Mouse (Mus musculus): ENCODE measurements around the gene Cdk5rap3. TPM values are rescaled to one million over a fixed set of nuclear protein-coding genes. Genes with fewer than 3 reads are reported as not detected.

The Cdk5rap3 gene
- polyA plus RNA-seq, 1 experiment from 2014 or later, result 81.2 TPM

DNA sequence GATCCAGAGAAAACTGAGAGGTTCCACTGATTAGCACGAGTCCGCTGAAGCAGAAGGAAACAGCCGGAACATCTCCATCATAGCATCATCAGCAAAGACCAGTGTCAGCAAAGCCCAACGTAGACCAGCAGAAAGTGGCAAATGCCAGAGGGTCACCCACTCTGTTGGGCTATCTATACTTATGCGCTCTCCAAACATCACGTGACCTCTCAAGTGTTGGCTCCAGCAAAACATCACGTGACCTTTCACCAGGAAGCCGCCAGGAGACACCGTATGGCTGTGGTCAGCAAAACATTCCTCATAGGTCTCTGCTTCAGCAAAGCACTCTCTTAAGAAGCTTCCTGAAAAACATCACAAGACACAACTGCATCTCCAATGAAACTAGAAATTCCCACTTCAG is 36.0 kb downstream of the Cdk5rap3 start:
- no peaks in the 10 kb centered on the region for H3K27me3 ChIP-seq (replicated peaks; ENCODE audit: control insufficient read depth, insufficient read depth, low read length)
- H3K9ac ChIP-seq (ENCODE audit: low read depth, low read length), result no peak overlapping the region
- 83% methylated on average over 9 of the region's 9 CpGs for WGBS
- ATAC-seq, result no peak
- no peaks in the 10 kb centered on the region for H3K36me3 ChIP-seq (ENCODE audit: control insufficient read depth, insufficient read depth, low read length)
- no peak overlapping the region for H3K4me2 ChIP-seq (ENCODE audit: low read length)
- no peak overlapping the region for H3K27ac ChIP-seq (ENCODE audit: low read depth, low read length)
- no peaks in the 10 kb centered on the region for H3K9me3 ChIP-seq (ENCODE audit: control insufficient read depth, low read length)
- no peak overlapping the region for H3K4me3 ChIP-seq (ENCODE audit: low read length)
- H3K4me1 ChIP-seq (ENCODE audit: control insufficient read depth, insufficient read depth, low read depth, low read length), result peaks cover 18% of the 10 kb centered on the region

DNA sequence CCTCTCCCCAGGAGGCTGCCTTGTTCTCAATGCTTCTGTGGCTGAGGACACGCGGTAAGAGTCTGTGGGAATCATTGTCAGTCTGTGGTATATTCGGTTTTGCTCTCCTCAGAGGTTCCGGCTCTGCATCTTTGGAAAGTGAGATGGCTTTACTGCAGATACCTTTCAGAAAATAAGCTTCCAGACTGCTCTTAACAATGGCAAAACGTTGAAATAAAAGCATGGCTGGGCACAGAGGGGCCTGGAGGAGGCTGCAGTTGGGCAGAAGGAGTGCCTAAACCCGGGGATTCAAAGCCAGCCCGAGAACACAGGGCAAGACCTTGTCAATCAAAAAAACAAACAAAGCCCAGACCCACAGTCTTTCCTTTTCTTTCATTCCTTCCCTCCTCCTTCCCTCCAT is 36.9 kb downstream of the Cdk5rap3 start:
- no peak for ATAC-seq
- no peaks in the 10 kb centered on the region for H3K9me3 ChIP-seq (ENCODE audit: control insufficient read depth, low read length)
- no peak overlapping the region for H3K4me2 ChIP-seq (ENCODE audit: low read length)
- H3K9ac ChIP-seq (ENCODE audit: low read depth, low read length), result no peak overlapping the region
- H3K4me1 ChIP-seq (ENCODE audit: control insufficient read depth, insufficient read depth, low read depth, low read length), result peaks cover 28% of the 10 kb centered on the region
- H3K36me3 ChIP-seq (ENCODE audit: control insufficient read depth, insufficient read depth, low read length), result no peaks in the 10 kb centered on the region
- 9% methylated on average over 7 of the region's 7 CpGs for WGBS
- H3K27me3 ChIP-seq (replicated peaks; ENCODE audit: control insufficient read depth, insufficient read depth, low read length), result no peaks in the 10 kb centered on the region
- no peak overlapping the region for H3K27ac ChIP-seq (ENCODE audit: low read depth, low read length)
- no peak overlapping the region for H3K4me3 ChIP-seq (ENCODE audit: low read length)

DNA sequence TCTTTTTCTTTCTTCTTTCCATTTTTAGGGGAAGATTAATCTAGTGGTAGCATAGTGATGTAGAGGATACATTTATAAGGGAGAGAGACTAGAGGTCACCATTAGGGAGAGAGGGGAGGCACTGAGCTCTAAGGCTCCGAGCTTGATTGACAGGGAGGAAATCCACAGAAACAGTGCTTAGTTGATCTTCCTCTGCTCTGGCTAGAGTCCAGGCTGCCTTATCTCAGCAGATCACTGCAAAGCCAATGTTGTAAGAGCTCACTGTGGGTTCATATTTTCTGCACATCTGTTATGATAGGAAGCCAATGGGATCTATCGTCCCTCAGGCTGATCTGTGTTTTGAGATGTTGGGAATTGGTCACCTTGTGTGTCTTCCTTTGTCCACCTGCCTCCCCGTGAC is 37.6 kb downstream of the Cdk5rap3 start:
- Histone ChIP-seq H3K9ac (ENCODE audit: low read depth, low read length) (no peak overlapping the region), H3K4me1 (ENCODE audit: control insufficient read depth, insufficient read depth, low read depth, low read length) (peaks cover 34% of the 10 kb centered on the region), H3K4me2 (ENCODE audit: low read length) (no peak overlapping the region), H3K9me3 (ENCODE audit: control insufficient read depth, low read length) (no peaks in the 10 kb centered on the region), H3K36me3 (ENCODE audit: control insufficient read depth, insufficient read depth, low read length) (no peaks in the 10 kb centered on the region), H3K4me3 (ENCODE audit: low read length) (no peak overlapping the region), H3K27ac (ENCODE audit: low read depth, low read length) (peak overlapping the region; percentile 23; the same call in 1 of the 2 replicates), H3K27me3 (replicated peaks; ENCODE audit: control insufficient read depth, insufficient read depth, low read length) (no peaks in the 10 kb centered on the region)
- ATAC-seq, result no peak
- 21% methylated on average over 3 of the region's 3 CpGs for WGBS

DNA sequence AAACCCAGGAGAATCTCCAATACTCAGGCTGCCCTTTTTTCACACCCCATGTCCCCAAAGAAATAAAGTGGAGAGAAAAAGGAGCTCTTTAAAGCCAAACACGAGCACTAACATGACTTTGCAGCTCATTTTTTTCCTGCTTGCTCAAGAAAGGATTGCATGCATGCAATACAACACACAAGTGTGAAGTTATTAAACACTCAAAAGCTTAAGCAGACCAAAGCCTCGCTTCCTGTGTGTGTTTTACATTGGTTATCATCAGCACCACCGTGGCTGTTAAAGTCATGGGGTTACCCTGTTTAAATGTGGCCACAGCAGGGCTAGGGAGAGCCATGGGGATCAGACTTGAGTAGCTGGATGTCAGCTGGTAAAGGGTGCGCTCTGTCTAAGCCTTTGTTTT is 39.2 kb downstream of the Cdk5rap3 start:
- ATAC-seq, result no peak
- H3K27ac ChIP-seq (ENCODE audit: low read depth, low read length), result peak overlapping the region; percentile 96
- peak overlapping the region; percentile 62 for H3K9ac ChIP-seq (ENCODE audit: low read depth, low read length)
- H3K27me3 ChIP-seq (replicated peaks; ENCODE audit: control insufficient read depth, insufficient read depth, low read length), result no peaks in the 10 kb centered on the region
- no peak overlapping the region for H3K4me3 ChIP-seq (ENCODE audit: low read length)
- H3K4me1 ChIP-seq (ENCODE audit: control insufficient read depth, insufficient read depth, low read depth, low read length), result peaks cover 50% of the 10 kb centered on the region
- 30% methylated on average over 4 of the region's 4 CpGs for WGBS
- H3K9me3 ChIP-seq (ENCODE audit: control insufficient read depth, low read length), result no peaks in the 10 kb centered on the region
- no peak overlapping the region for H3K4me2 ChIP-seq (ENCODE audit: low read length)
- H3K36me3 ChIP-seq (ENCODE audit: control insufficient read depth, insufficient read depth, low read length), result no peaks in the 10 kb centered on the region

DNA sequence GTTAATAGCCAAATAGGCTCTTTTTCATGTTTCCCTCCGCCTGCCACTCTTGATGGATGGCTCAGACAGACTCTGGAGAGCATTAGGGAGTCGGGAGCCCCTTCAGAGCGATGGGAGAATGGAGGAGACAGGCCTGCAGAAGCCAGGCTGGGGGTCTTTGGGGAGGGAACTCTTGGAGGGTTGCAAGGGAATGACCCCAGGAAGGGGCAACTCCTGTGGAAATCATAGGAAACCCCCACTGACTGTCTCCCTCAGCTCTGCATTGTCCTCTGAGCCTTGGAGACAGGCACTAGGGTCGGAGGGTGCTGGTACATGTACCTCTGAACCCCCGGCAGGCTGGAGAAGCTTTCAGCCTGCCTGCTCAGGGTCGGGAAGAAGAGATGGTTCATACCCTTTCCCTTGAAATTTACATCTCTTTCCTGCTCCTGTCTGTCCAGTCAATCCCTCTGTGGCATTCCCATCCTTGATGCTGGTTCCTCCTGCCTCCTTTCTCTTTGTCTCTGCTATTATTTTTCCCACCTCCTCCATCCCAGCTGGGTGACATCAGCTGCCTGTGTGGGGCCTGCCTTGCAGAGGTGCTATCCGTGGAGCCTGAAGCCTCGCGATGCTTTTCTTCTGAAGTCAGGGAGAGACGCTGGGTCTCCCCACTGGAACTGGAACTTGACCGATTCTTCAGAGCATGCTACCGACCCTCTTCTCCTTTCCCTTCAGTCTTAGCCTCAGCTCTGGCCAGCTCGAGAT is 39.8 kb downstream of the Cdk5rap3 start:
- Histone ChIP-seq H3K36me3 (ENCODE audit: control insufficient read depth, insufficient read depth, low read length) (no peaks in the 10 kb centered on the region), H3K9me3 (ENCODE audit: control insufficient read depth, low read length) (no peaks in the 10 kb centered on the region), H3K4me3 (ENCODE audit: low read length) (peak overlapping the region; percentile 9), H3K27ac (ENCODE audit: low read depth, low read length) (peak overlapping the region; percentile 96), H3K4me1 (ENCODE audit: control insufficient read depth, insufficient read depth, low read depth, low read length) (peaks cover 50% of the 10 kb centered on the region), H3K27me3 (replicated peaks; ENCODE audit: control insufficient read depth, insufficient read depth, low read length) (no peaks in the 10 kb centered on the region), H3K4me2 (ENCODE audit: low read length) (peak overlapping the region; percentile 72), H3K9ac (ENCODE audit: low read depth, low read length) (peak overlapping the region; percentile 62)
- peak; percentile 65 for ATAC-seq
- WGBS, result 5% methylated on average over 13 of the region's 13 CpGs

DNA sequence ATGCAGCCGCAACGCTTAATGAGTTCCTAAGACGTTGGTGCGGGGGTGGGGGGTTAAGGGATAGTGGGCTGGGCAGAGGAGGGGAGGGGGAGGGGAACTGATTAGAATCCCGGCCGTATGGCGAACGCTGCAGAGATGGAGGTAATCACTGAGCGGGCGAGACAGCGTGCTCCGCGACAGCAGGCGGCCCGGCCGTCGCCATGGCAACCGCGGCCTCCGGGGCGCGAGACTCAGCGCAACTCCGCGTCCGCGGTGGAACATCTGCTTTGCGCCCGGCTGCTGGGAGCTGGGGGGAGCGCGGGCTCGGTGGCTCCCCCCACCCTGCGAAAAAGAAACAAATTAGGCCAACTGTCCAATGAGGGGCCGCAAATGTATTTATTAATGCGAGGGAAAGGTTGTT is 40.6 kb downstream of the Cdk5rap3 start:
- peaks cover 50% of the 10 kb centered on the region for H3K4me1 ChIP-seq (ENCODE audit: control insufficient read depth, insufficient read depth, low read depth, low read length)
- no peaks in the 10 kb centered on the region for H3K9me3 ChIP-seq (ENCODE audit: control insufficient read depth, low read length)
- WGBS, result under 1% methylated on average over 35 of the region's 35 CpGs
- no peaks in the 10 kb centered on the region for H3K27me3 ChIP-seq (replicated peaks; ENCODE audit: control insufficient read depth, insufficient read depth, low read length)
- peak; percentile 90 for ATAC-seq
- peak overlapping the region; percentile 37 for H3K4me3 ChIP-seq (ENCODE audit: low read length)
- H3K27ac ChIP-seq (ENCODE audit: low read depth, low read length), result peak overlapping the region; percentile 96
- H3K9ac ChIP-seq (ENCODE audit: low read depth, low read length), result peak overlapping the region; percentile 62
- H3K36me3 ChIP-seq (ENCODE audit: control insufficient read depth, insufficient read depth, low read length), result no peaks in the 10 kb centered on the region
- peak overlapping the region; percentile 72 for H3K4me2 ChIP-seq (ENCODE audit: low read length)

DNA sequence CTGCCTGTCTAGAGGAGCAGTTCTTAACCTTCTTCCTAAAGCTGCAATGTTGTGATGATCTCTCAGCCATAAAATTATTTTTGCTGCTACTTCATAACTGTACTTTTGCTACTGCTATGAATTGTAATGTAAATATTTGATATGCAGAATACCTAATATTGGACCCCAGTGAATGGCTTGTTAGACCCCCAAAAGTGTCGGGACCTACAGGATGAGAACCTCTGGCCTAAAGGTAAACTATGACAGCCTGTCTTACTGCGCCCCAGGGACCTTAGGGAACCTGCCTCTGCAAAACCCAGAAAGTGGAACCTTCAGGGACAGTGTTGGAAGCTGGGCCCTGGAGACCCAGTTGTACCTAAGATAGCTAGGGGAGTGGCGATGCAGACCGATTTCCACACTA is 41.0 kb downstream of the Cdk5rap3 start:
- ATAC-seq, result no peak
- Histone ChIP-seq H3K4me3 (ENCODE audit: low read length) (peak overlapping the region; percentile 37), H3K4me1 (ENCODE audit: control insufficient read depth, insufficient read depth, low read depth, low read length) (peaks cover 50% of the 10 kb centered on the region), H3K9ac (ENCODE audit: low read depth, low read length) (peak overlapping the region; percentile 62), H3K27ac (ENCODE audit: low read depth, low read length) (peak overlapping the region; percentile 96), H3K27me3 (replicated peaks; ENCODE audit: control insufficient read depth, insufficient read depth, low read length) (no peaks in the 10 kb centered on the region), H3K9me3 (ENCODE audit: control insufficient read depth, low read length) (no peaks in the 10 kb centered on the region), H3K36me3 (ENCODE audit: control insufficient read depth, insufficient read depth, low read length) (no peaks in the 10 kb centered on the region), H3K4me2 (ENCODE audit: low read length) (peak overlapping the region; percentile 72)
- WGBS, result 8% methylated on average over 4 of the region's 4 CpGs

DNA sequence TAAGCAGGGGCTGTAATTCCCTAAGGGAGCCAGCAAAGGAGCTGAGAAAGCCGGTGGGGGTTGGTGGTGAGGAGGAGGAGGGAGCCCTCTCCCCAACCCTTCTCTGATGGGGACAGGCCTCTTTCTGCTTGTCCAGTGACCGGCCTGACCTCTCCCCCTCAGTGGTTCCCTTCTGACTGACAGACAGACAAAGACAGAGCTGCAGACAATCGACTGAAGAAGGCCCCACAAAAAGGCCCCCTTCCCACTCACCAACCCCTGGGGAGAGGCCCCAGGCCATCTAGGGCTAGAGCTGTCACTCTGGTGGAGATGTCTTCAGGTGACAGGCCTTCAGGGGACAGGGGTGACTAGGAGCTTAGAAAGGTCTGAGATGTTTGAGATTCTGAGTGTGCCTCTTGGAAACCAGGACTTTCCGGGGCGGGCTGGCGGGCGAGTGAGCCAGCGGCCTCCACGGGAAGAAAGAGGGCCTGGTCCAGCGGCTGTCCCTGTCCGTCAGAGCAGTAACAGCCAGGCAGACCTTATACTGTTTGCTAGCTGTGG is 42.6 kb downstream of the Cdk5rap3 start:
- H3K36me3 ChIP-seq (ENCODE audit: control insufficient read depth, insufficient read depth, low read length), result no peaks in the 10 kb centered on the region
- WGBS, result 17% methylated on average over 11 of the region's 11 CpGs
- peaks cover 50% of the 10 kb centered on the region for H3K4me1 ChIP-seq (ENCODE audit: control insufficient read depth, insufficient read depth, low read depth, low read length)

DNA sequence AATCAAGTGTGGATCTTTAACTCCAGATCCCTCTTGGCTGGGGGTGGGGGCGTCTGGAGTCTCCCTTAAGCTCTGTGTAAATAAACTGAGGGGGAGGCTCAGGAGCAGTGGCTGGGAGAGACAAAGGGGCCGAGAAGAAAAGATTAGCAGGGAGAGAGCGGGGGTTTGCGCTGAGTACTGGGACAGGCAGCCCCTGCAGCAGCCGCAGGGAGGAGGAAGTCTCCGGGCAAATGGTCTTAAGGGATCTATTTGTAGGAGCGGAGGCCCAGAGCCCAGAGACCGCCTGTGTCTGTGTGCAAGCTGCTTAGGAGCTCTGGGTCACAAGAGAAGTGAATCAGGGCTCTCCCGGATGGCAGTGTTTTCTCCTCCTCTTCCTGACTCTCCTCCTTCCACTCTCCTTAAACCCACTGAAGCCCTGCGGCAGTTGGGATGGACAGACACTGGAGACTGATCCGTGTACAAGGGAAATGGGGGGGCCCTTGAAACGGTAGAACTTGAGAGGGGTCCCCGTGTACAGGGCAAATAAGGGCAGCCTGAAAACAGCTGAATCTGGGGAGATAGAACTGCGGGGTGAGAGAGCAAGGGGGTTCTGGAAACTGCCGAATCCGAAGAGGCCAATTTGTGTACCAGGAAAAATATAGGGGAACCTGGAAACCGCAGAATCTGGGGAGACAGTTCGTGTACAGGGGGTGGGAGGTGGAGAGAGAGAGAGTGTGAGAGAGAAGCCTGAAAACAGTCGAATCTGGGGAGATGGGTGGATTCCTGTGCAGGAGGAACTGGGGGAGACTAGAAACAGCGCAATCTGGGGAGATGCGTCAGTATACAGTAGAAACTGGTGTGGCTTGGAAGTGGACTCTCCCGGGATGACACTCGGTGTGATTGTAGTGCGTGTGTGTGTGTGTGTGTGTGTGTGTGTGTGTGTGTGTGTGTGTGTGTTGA is 43.6 kb downstream of the Cdk5rap3 start:
- ATAC-seq, result peak; percentile 25
- Histone ChIP-seq H3K9ac (ENCODE audit: low read depth, low read length) (peak overlapping the region; percentile 11), H3K9me3 (ENCODE audit: control insufficient read depth, low read length) (no peaks in the 10 kb centered on the region), H3K27me3 (replicated peaks; ENCODE audit: control insufficient read depth, insufficient read depth, low read length) (no peaks in the 10 kb centered on the region), H3K4me3 (ENCODE audit: low read length) (no peak overlapping the region), H3K4me1 (ENCODE audit: control insufficient read depth, insufficient read depth, low read depth, low read length) (peaks cover 50% of the 10 kb centered on the region), H3K27ac (ENCODE audit: low read depth, low read length) (peak overlapping the region; percentile 96), H3K4me2 (ENCODE audit: low read length) (peak overlapping the region; percentile 33), H3K36me3 (ENCODE audit: control insufficient read depth, insufficient read depth, low read length) (no peaks in the 10 kb centered on the region)
- 2% methylated on average over 24 of the region's 24 CpGs for WGBS

More for the DNA sequence above, 42.6 kb downstream of the Cdk5rap3 start:
- peak overlapping the region; percentile 96 for H3K27ac ChIP-seq (ENCODE audit: low read depth, low read length)
- H3K9me3 ChIP-seq (ENCODE audit: control insufficient read depth, low read length), result no peaks in the 10 kb centered on the region
- H3K9ac ChIP-seq (ENCODE audit: low read depth, low read length), result peak overlapping the region; percentile 44
- H3K27me3 ChIP-seq (replicated peaks; ENCODE audit: control insufficient read depth, insufficient read depth, low read length), result no peaks in the 10 kb centered on the region
- no peak overlapping the region for H3K4me3 ChIP-seq (ENCODE audit: low read length)
- no peak overlapping the region for H3K4me2 ChIP-seq (ENCODE audit: low read length)
- no peak for ATAC-seq
